Mouse (Mus musculus) stomach, embryonic 14.5 days (tissue): ENCODE measurements around the gene Dpf1. TPM values are rescaled to one million over a fixed set of nuclear protein-coding genes. Genes with fewer than 3 reads are reported as not detected.

Experiments used
- ATAC-seq: fragments of 200-750 bp; cut with Nextera tagmentation; 2 replicates; pipeline ENCODE4 v1.8.0; 2017; ENCODE audit warnings: low read depth, moderate TSS enrichment; ENCODE audit not compliant: insufficient number of reproducible peaks, insufficient read depth, low FRiP score
- H3K27ac ChIP-seq: fragments of 300-500 bp; sonication (generic); 2 replicates; pipeline ENCODE4 v1.5.1; 2014; ENCODE audit warnings: mild to moderate bottlenecking, low read length, moderate library complexity, mixed read lengths
- H3K27me3 ChIP-seq: fragments of 300-500 bp; sonication (generic); 2 replicates; pipeline ENCODE4 v1.6.1; 2014; ENCODE audit warnings: low read length, control low read depth, mixed read lengths; ENCODE audit not compliant: control insufficient read depth, insufficient read depth
- H3K36me3 ChIP-seq: fragments of 300-500 bp; sonication (generic); 2 replicates; pipeline ENCODE4 v1.6.1; 2014; ENCODE audit warnings: mild to moderate bottlenecking, control low read depth, low read length, moderate library complexity, mixed read lengths; ENCODE audit not compliant: control insufficient read depth, insufficient read depth
- H3K4me1 ChIP-seq: fragments of 300-500 bp; sonication (generic); 2 replicates; pipeline ENCODE4 v1.6.1; 2014; ENCODE audit warnings: low read length, control low read depth, mixed read lengths; ENCODE audit not compliant: control insufficient read depth, insufficient read depth
- H3K4me2 ChIP-seq: fragments of 300-500 bp; sonication (generic); replicated peaks from 2 replicates; pipeline ENCODE4 v1.6.1; 2014; ENCODE audit warnings: low read depth, low read length, control low read depth
- H3K4me3 ChIP-seq: fragments of 300-500 bp; sonication (generic); 2 replicates; pipeline ENCODE4 v1.5.1; 2014; ENCODE audit warnings: low read depth, low read length, control low read depth
- H3K9ac ChIP-seq: fragments of 300-500 bp; sonication (generic); replicated peaks from 2 replicates; pipeline ENCODE4 v1.6.1; 2014; ENCODE audit warnings: low read depth, mild to moderate bottlenecking, control low read depth, low read length, moderate library complexity, mixed read lengths
- H3K9me3 ChIP-seq: fragments of 300-500 bp; sonication (generic); 2 replicates; pipeline ENCODE4 v1.6.1; 2016; ENCODE audit warnings: low read depth, low read length, control low read depth; ENCODE audit not compliant: control insufficient read depth
- WGBS: fragments of 180-500 bp; shearing (Covaris S2); extraction: QIAGEN DNeasy Blood & Tissue Kit; methylation state at CpG from one replicate; pipeline ENCODE4 v1.1.7; 2014; 5-methylcytosine and 5-hydroxymethylcytosine counted together
- polyA plus RNA-seq: library from polyadenylated mRNA; unstranded; fragments of >200 nt; fragmentation: Nextera tagmentation; extraction: Ambion mirVana; gene quantifications from 2 replicates; pipeline ENCODE4 v1.2.1, GENCODE M21; 2014

The Dpf1 gene
- polyA plus RNA-seq, 1 experiment from 2014 or later = 6.0 TPM

- no peak overlapping the region for H3K4me3 ChIP-seq
- H3K27me3 ChIP-seq = no peaks in the 10 kb centered on the region
- 92% methylated on average over 7 of the region's 7 CpGs for WGBS
- no peaks in the 10 kb centered on the region for H3K9me3 ChIP-seq
- H3K4me1 ChIP-seq = no peaks in the 10 kb centered on the region
- ATAC-seq = no peak
- H3K9ac ChIP-seq = no peak overlapping the region
- H3K36me3 ChIP-seq = peaks cover 13% of the 10 kb centered on the region
- H3K4me2 ChIP-seq = no peak overlapping the region
- no peak overlapping the region for H3K27ac ChIP-seq
These were observed 40.0 kb downstream of the Dpf1 start for GRCm38 (mm10) chr7:29343746-29344145.

GRCm38 (mm10) chr7:29345534-29345933, 41.8 kb downstream of the Dpf1 start:
- no peaks in the 10 kb centered on the region for H3K4me1 ChIP-seq
- no peak overlapping the region for H3K9ac ChIP-seq
- no peak overlapping the region for H3K4me3 ChIP-seq
- no peak overlapping the region for H3K4me2 ChIP-seq
- no peak overlapping the region for H3K27ac ChIP-seq
- H3K9me3 ChIP-seq = no peaks in the 10 kb centered on the region
- peaks cover 11% of the 10 kb centered on the region for H3K36me3 ChIP-seq
- no peaks in the 10 kb centered on the region for H3K27me3 ChIP-seq
- ATAC-seq = no peak
- 87% methylated on average over 4 of the region's 4 CpGs for WGBS

GRCm38 (mm10) chr7:29346212-29346611, 42.5 kb downstream of the Dpf1 start:
- Histone ChIP-seq H3K27ac (no peak overlapping the region), H3K9me3 (no peaks in the 10 kb centered on the region), H3K4me3 (no peak overlapping the region), H3K9ac (no peak overlapping the region), H3K4me2 (no peak overlapping the region), H3K36me3 (peaks cover 11% of the 10 kb centered on the region), H3K4me1 (no peaks in the 10 kb centered on the region), H3K27me3 (no peaks in the 10 kb centered on the region)
- WGBS = 82% methylated on average over 3 of the region's 3 CpGs
- ATAC-seq = no peak

GRCm38 (mm10) chr7:29350489-29350888, 46.7 kb downstream of the Dpf1 start:
- Histone ChIP-seq H3K9ac (no peak overlapping the region), H3K4me1 (no peaks in the 10 kb centered on the region), H3K9me3 (no peaks in the 10 kb centered on the region), H3K27ac (no peak overlapping the region), H3K4me3 (no peak overlapping the region), H3K36me3 (peaks cover 20% of the 10 kb centered on the region), H3K27me3 (no peaks in the 10 kb centered on the region), H3K4me2 (no peak overlapping the region)
- WGBS = 92% methylated on average over 10 of the region's 10 CpGs
- no peak for ATAC-seq

- no peak overlapping the region for H3K4me2 ChIP-seq
- no peak overlapping the region for H3K9ac ChIP-seq
- no peaks in the 10 kb centered on the region for H3K4me1 ChIP-seq
- no peaks in the 10 kb centered on the region for H3K9me3 ChIP-seq
- 88% methylated on average over 8 of the region's 8 CpGs for WGBS
- H3K36me3 ChIP-seq = peaks cover 16% of the 10 kb centered on the region
- no peak for ATAC-seq
- no peaks in the 10 kb centered on the region for H3K27me3 ChIP-seq
- no peak overlapping the region for H3K4me3 ChIP-seq
- no peak overlapping the region for H3K27ac ChIP-seq
These were observed 48.5 kb downstream of the Dpf1 start for GRCm38 (mm10) chr7:29352246-29352645.

GRCm38 (mm10) chr7:29354161-29354560, 50.4 kb downstream of the Dpf1 start:
- Histone ChIP-seq H3K4me2 (no peak overlapping the region), H3K27ac (no peak overlapping the region), H3K27me3 (no peaks in the 10 kb centered on the region), H3K4me1 (no peaks in the 10 kb centered on the region), H3K36me3 (peaks cover 9% of the 10 kb centered on the region), H3K9me3 (no peaks in the 10 kb centered on the region), H3K4me3 (no peak overlapping the region), H3K9ac (no peak overlapping the region)
- no peak for ATAC-seq
- 88% methylated on average over 8 of the region's 8 CpGs for WGBS

GRCm38 (mm10) chr7:29355406-29355805, 51.7 kb downstream of the Dpf1 start:
- no peak overlapping the region for H3K27ac ChIP-seq
- no peak overlapping the region for H3K4me3 ChIP-seq
- H3K36me3 ChIP-seq = peaks cover 9% of the 10 kb centered on the region
- WGBS = 93% methylated on average over 8 of the region's 8 CpGs
- ATAC-seq = no peak
- no peaks in the 10 kb centered on the region for H3K4me1 ChIP-seq
- H3K9ac ChIP-seq = no peak overlapping the region
- no peaks in the 10 kb centered on the region for H3K27me3 ChIP-seq
- no peaks in the 10 kb centered on the region for H3K9me3 ChIP-seq
- H3K4me2 ChIP-seq = no peak overlapping the region

GRCm38 (mm10) chr7:29361497-29361896, 57.7 kb downstream of the Dpf1 start:
- no peak overlapping the region for H3K4me2 ChIP-seq
- no peak for ATAC-seq
- no peak overlapping the region for H3K27ac ChIP-seq
- H3K4me3 ChIP-seq = no peak overlapping the region
- peaks cover 10% of the 10 kb centered on the region for H3K36me3 ChIP-seq
- H3K4me1 ChIP-seq = no peaks in the 10 kb centered on the region
- WGBS = 93% methylated on average over 13 of the region's 13 CpGs
- H3K9me3 ChIP-seq = no peaks in the 10 kb centered on the region
- no peaks in the 10 kb centered on the region for H3K27me3 ChIP-seq
- no peak overlapping the region for H3K9ac ChIP-seq

- no peak for ATAC-seq
- no peaks in the 10 kb centered on the region for H3K27me3 ChIP-seq
- H3K4me3 ChIP-seq = no peak overlapping the region
- H3K4me1 ChIP-seq = no peaks in the 10 kb centered on the region
- WGBS = 19% methylated on average over 4 of the region's 4 CpGs
- H3K9me3 ChIP-seq = no peaks in the 10 kb centered on the region
- H3K27ac ChIP-seq = no peak overlapping the region
- peaks cover 10% of the 10 kb centered on the region for H3K36me3 ChIP-seq
- no peak overlapping the region for H3K9ac ChIP-seq
- no peak overlapping the region for H3K4me2 ChIP-seq
These were observed 60.3 kb downstream of the Dpf1 start for GRCm38 (mm10) chr7:29364052-29364451.
